Mouse (Mus musculus) heart, embryonic 16.5 days (tissue): ENCODE results near the gene Hdac9. TPM values are rescaled to one million over a fixed set of nuclear protein-coding genes. Genes with fewer than 3 reads are reported as not detected.

Experiments used
- ATAC-seq: fragments of 200-750 bp; cut with Nextera tagmentation; replicated peaks from 2 replicates; pipeline ENCODE4 v1.8.0; 2017; ENCODE audit warnings: moderate number of reproducible peaks; ENCODE audit not compliant: insufficient read depth, low FRiP score; ENCODE audit errors: extremely low read depth
- H3K27ac ChIP-seq: fragments of 300-500 bp; sonication (generic); 2 replicates; pipeline ENCODE4 v1.5.1; 2014; ENCODE audit warnings: mild to moderate bottlenecking, low read length, control low read depth, moderate library complexity
- H3K27me3 ChIP-seq: fragments of 300-500 bp; sonication (generic); 2 replicates; pipeline ENCODE4 v1.6.1; 2014; ENCODE audit warnings: low read length, mixed read lengths; ENCODE audit not compliant: control insufficient read depth, insufficient read depth
- H3K36me3 ChIP-seq: fragments of 300-500 bp; sonication (generic); 2 replicates; pipeline ENCODE4 v1.6.1; 2014; ENCODE audit not compliant: control insufficient read depth, insufficient read depth
- H3K4me1 ChIP-seq: fragments of 300-500 bp; sonication (generic); 2 replicates; pipeline ENCODE4 v1.6.1; 2014; ENCODE audit warnings: low read length, mixed read lengths; ENCODE audit not compliant: control insufficient read depth, insufficient read depth
- H3K4me2 ChIP-seq: fragments of 300-500 bp; sonication (generic); 2 replicates; pipeline ENCODE4 v1.6.1; 2014; ENCODE audit warnings: low read depth, mild to moderate bottlenecking, control low read depth, low read length
- H3K4me3 ChIP-seq: fragments of 300-500 bp; sonication (generic); 2 replicates; pipeline ENCODE4 v1.5.1; 2014; ENCODE audit warnings: mild to moderate bottlenecking, control low read depth, low read length
- H3K9ac ChIP-seq: fragments of 300-500 bp; sonication (generic); 2 replicates; pipeline ENCODE4 v1.6.1; 2014; ENCODE audit warnings: low read length, control low read depth
- H3K9me3 ChIP-seq: fragments of 300-500 bp; sonication (generic); replicated peaks from 2 replicates; pipeline ENCODE4 v1.6.1; 2016; ENCODE audit warnings: low read length; ENCODE audit not compliant: control insufficient read depth
- WGBS: fragments of 180-500 bp; shearing (Covaris S2); extraction: QIAGEN DNeasy Blood & Tissue Kit; methylation state at CpG from one replicate; pipeline ENCODE4 v1.1.7; 2014; 5-methylcytosine and 5-hydroxymethylcytosine counted together
- polyA plus RNA-seq: library from polyadenylated mRNA; unstranded; fragments of >200 nt; fragmentation: Nextera tagmentation; extraction: Ambion mirVana; gene quantifications from 2 replicates; pipeline ENCODE4 v1.2.1, GENCODE M21; 2015

Gene Hdac9
- polyA plus RNA-seq, 1 experiment from 2014 or later: 21.4 TPM

DNA sequence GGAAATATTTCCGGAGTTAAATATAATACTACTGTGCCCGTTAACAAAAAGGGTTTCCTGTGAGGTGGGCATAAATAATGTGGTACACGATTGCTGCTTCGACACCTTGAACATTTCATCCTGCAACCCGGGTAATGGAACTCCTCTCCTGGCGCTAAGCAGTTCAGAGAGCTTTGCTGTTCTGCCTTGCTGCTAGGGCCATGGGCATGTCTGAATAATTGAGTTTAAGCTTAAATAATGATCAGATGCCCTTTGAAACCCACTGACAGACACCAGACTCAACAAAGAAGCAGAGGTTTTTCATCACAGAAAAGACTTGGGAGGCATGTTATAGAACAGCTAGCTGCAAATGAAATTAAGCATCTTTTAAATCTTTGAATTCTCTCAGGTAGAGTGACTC is 646.8 kb downstream of the Hdac9 start:
- Histone ChIP-seq H3K4me2 (no peak overlapping the region), H3K27me3 (no peaks in the 10 kb centered on the region), H3K9me3 (no peaks in the 10 kb centered on the region), H3K4me1 (0 out of 2 replicates have a peak, but pooled peaks cover 3% of the 10 kb centered on the region), H3K4me3 (no peak overlapping the region), H3K9ac (no peak overlapping the region), H3K36me3 (no peaks in the 10 kb centered on the region), H3K27ac (no peak overlapping the region)
- 64% methylated on average over 6 of the region's 6 CpGs for WGBS
- ATAC-seq: no peak

- H3K27ac ChIP-seq: no peak overlapping the region
- no peak overlapping the region for H3K9ac ChIP-seq
- H3K4me3 ChIP-seq: no peak overlapping the region
- H3K4me2 ChIP-seq: no peak overlapping the region
- no peaks in the 10 kb centered on the region for H3K27me3 ChIP-seq
- H3K36me3 ChIP-seq: no peaks in the 10 kb centered on the region
- no peak for ATAC-seq
- 71% methylated on average over 13 of the region's 13 CpGs for WGBS
- H3K9me3 ChIP-seq: no peaks in the 10 kb centered on the region
- H3K4me1 ChIP-seq: 0 out of 2 replicates have a peak, but pooled peaks cover 3% of the 10 kb centered on the region
These were observed 647.3 kb downstream of the Hdac9 start for GRCm38 (mm10) chr12:34269472-34270040.

- Histone ChIP-seq H3K9ac (no peak overlapping the region), H3K27ac (no peak overlapping the region; the same call in 1 of the 2 replicates), H3K4me1 (peaks cover 3% of the 10 kb centered on the region; the same call in 1 of the 2 replicates), H3K4me2 (no peak overlapping the region; the same call in 1 of the 2 replicates), H3K4me3 (no peak overlapping the region), H3K27me3 (no peaks in the 10 kb centered on the region), H3K36me3 (no peaks in the 10 kb centered on the region), H3K9me3 (no peaks in the 10 kb centered on the region)
- ATAC-seq: no peak
- 26% methylated on average over 4 of the region's 4 CpGs for WGBS
These were observed 657.2 kb downstream of the Hdac9 start for GRCm38 (mm10) chr12:34259651-34260050.

GRCm38 (mm10) chr12:34249160-34249559 is 667.7 kb downstream of the Hdac9 start:
- no peak overlapping the region for H3K4me2 ChIP-seq
- H3K9me3 ChIP-seq: no peaks in the 10 kb centered on the region
- H3K4me1 ChIP-seq: peaks cover 2% of the 10 kb centered on the region
- no peaks in the 10 kb centered on the region for H3K27me3 ChIP-seq
- H3K4me3 ChIP-seq: no peak overlapping the region
- H3K9ac ChIP-seq: no peak overlapping the region
- no peaks in the 10 kb centered on the region for H3K36me3 ChIP-seq
- WGBS: 61% methylated on average over 1 of the region's 1 CpGs
- H3K27ac ChIP-seq: no peak overlapping the region
- no peak for ATAC-seq

- H3K4me1 ChIP-seq: peaks cover 2% of the 10 kb centered on the region
- no peaks in the 10 kb centered on the region for H3K27me3 ChIP-seq
- no peaks in the 10 kb centered on the region for H3K9me3 ChIP-seq
- ATAC-seq: 0 out of 2 replicates have a peak, but pooled peaks have one; percentile 41
- no peak overlapping the region for H3K4me2 ChIP-seq
- 73% methylated on average over 18 of the region's 18 CpGs for whole genome bisulfite sequencing
- H3K27ac ChIP-seq: no peak overlapping the region
- H3K4me3 ChIP-seq: no peak overlapping the region
- no peak overlapping the region for H3K9ac ChIP-seq
- no peaks in the 10 kb centered on the region for H3K36me3 ChIP-seq
These were observed 668.4 kb downstream of the Hdac9 start for GRCm38 (mm10) chr12:34248193-34249121.

GRCm38 (mm10) chr12:34238796-34239195 is 678.1 kb downstream of the Hdac9 start:
- Histone ChIP-seq H3K4me2 (no peak overlapping the region), H3K9ac (no peak overlapping the region), H3K9me3 (no peaks in the 10 kb centered on the region), H3K4me3 (no peak overlapping the region), H3K4me1 (no peaks in the 10 kb centered on the region), H3K27ac (no peak overlapping the region), H3K36me3 (no peaks in the 10 kb centered on the region), H3K27me3 (no peaks in the 10 kb centered on the region)
- no peak for ATAC-seq
- WGBS: 88% methylated on average over 3 of the region's 3 CpGs

DNA sequence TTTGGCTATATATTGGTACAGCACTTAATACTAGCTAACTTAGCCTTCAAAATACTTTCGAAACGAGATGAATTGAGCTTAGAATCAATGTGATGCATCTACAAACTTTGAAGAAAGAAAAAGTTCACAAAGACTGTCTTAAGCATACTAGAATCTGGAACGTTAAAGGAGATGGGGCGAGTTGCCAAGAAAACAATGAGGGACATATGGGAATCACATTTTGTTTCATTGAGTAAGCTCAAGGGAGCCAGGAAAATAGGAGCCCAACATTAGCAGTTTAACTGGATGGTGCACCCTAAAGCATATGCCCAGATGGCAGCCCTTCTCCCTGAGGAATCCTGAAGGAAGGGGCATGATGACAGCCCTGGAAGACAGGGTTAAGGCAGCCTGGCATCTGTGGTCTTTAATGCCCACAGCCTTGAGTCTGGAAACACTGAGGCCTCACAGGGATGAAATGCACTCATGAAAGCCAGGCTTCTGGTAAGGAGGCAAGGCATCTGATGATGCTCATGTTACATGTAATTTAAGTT is 685.2 kb downstream of the Hdac9 start:
- H3K9ac ChIP-seq: no peak overlapping the region
- ATAC-seq: no peak
- H3K4me2 ChIP-seq: no peak overlapping the region
- no peaks in the 10 kb centered on the region for H3K27me3 ChIP-seq
- no peaks in the 10 kb centered on the region for H3K9me3 ChIP-seq
- H3K36me3 ChIP-seq: no peaks in the 10 kb centered on the region
- no peak overlapping the region for H3K4me3 ChIP-seq
- H3K27ac ChIP-seq: no peak overlapping the region
- 82% methylated on average over 4 of the region's 4 CpGs for WGBS
- no peaks in the 10 kb centered on the region for H3K4me1 ChIP-seq

DNA sequence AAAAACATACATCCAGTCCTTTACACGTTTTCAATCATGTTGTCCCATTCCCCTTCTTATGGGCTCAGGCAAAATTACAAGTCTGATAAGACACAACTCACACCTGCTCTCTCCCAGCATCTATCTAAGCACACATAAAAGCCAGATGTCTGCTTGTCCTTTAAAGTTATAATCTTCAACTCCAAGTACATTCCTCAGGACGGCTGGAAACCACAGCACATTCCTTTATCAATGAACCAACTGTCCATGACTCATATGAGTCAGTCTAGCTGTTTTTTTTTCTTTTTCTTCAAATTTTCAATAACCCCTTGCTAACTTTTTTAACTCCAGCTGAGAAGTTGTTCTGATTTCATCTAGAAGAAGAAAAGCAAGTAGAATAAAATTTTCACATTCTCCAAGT is 692.4 kb downstream of the Hdac9 start:
- Histone ChIP-seq H3K36me3 (no peaks in the 10 kb centered on the region), H3K9me3 (no peaks in the 10 kb centered on the region), H3K4me2 (no peak overlapping the region), H3K27me3 (no peaks in the 10 kb centered on the region), H3K4me3 (no peak overlapping the region), H3K4me1 (no peaks in the 10 kb centered on the region), H3K9ac (no peak overlapping the region), H3K27ac (no peak overlapping the region)
- WGBS: 20% methylated on average over 2 of the region's 2 CpGs
- no peak for ATAC-seq

DNA sequence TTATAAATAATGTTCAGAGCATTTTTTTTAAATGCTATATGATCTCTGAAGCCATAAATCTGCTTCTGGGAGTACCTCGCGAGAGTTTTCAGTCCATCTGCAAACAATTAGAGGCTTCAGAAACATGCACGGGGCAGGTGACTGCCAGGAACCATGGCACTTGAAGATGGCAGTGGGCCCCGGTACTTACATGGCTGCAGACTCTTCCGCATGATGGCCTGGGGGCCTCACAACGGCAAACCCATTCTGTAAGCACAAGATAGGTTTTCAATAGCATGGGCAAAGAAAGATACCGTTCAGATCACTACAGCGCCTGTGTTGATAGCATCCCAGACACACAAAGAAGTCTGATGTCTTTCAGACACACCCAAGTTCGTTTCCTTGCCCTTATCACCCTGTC is 695.9 kb downstream of the Hdac9 start:
- Histone ChIP-seq H3K27ac (no peak overlapping the region), H3K4me1 (no peaks in the 10 kb centered on the region), H3K9me3 (no peaks in the 10 kb centered on the region), H3K36me3 (no peaks in the 10 kb centered on the region), H3K27me3 (no peaks in the 10 kb centered on the region), H3K4me2 (no peak overlapping the region), H3K9ac (no peak overlapping the region), H3K4me3 (no peak overlapping the region)
- WGBS: 73% methylated on average over 9 of the region's 9 CpGs
- no peak for ATAC-seq
